Mouse (Mus musculus): ENCODE measurements at regions not wholly inside any gene's neighbourhood (a gene's known extent, or its start where the extent isn't known, plus 50 kb on each side); places are given as distances from the start of the nearest gene placed in this dataset. TPM values are rescaled to one million over a fixed set of nuclear protein-coding genes. Genes with fewer than 3 reads are reported as not detected.

- Histone ChIP-seq H3K4me3 (no peak overlapping the region), H3K36me3 (no peaks in the 10 kb centered on the region), H3K27ac (no peak overlapping the region), H3K9me3 (no peaks in the 10 kb centered on the region), H3K4me2 (replicated peaks) (no peak overlapping the region), H3K9ac (no peak overlapping the region), H3K27me3 (no peaks in the 10 kb centered on the region), H3K4me1 (no peaks in the 10 kb centered on the region)
- WGBS = 88% methylated on average over 10 of the region's 10 CpGs
- ATAC-seq (ENCODE audit: insufficient number of reproducible peaks, insufficient read depth, low FRiP score, low TSS enrichment) = no peak
Observed at GRCm38 (mm10) chr2:169006549-169006948, 51.2 kb upstream of the Zfp64 start.

GRCm38 (mm10) chr2:169005810-169006209, 50.4 kb upstream of the Zfp64 start:
- Histone ChIP-seq H3K4me3 (no peak overlapping the region), H3K9ac (no peak overlapping the region), H3K27me3 (no peaks in the 10 kb centered on the region), H3K27ac (no peak overlapping the region), H3K9me3 (no peaks in the 10 kb centered on the region), H3K4me1 (no peaks in the 10 kb centered on the region), H3K4me2 (replicated peaks) (no peak overlapping the region), H3K36me3 (no peaks in the 10 kb centered on the region)
- ATAC-seq (ENCODE audit: insufficient number of reproducible peaks, insufficient read depth, low FRiP score, low TSS enrichment) = no peak
- 87% methylated on average over 7 of the region's 7 CpGs for WGBS

Small RNA genes lying in the stretch of these regions (microRNA-seq; reads per million reads assigned to microRNA genes)
- gene Gm26469 = not detected
